Mouse (Mus musculus) activated CD4-positive, CD25-positive, alpha-beta regulatory T cell, adult 4 months (primary cell): ENCODE results near the gene Hoxc10. TPM values are rescaled to one million over a fixed set of nuclear protein-coding genes. Genes with fewer than 3 reads are reported as not detected.

Experiments
- ATAC-seq: one replicate; pipeline ENCODE4 v1.8.0; 2017
- polyA plus RNA-seq, 2 experiments: library from polyadenylated mRNA; unstranded; fragments of 100-300 nt; shearing (Covaris generic); gene quantifications; one replicate each; pipeline ENCODE4 v1.2.1; 2017

Hoxc10 gene
- polyA plus RNA-seq, 2 experiments from 2014 or later = not detected

GRCm38 (mm10) chr15:102967511-102968397 lies 1.2 kb downstream of the Hoxc10 start:
- no peak for ATAC-seq

- ATAC-seq = no peak
Measured at GRCm38 (mm10) chr15:102969296-102969695, 2.7 kb downstream of the Hoxc10 start.

- ATAC-seq = no peak
Measured at GRCm38 (mm10) chr15:102970740-102971139, 4.1 kb downstream of the Hoxc10 start.

GRCm38 (mm10) chr15:102972254-102972653 lies 5.7 kb downstream of the Hoxc10 start:
- no peak for ATAC-seq

- no peak for ATAC-seq
Measured at GRCm38 (mm10) chr15:102972753-102973152, 6.2 kb downstream of the Hoxc10 start.

GRCm38 (mm10) chr15:102975034-102975433 lies 8.4 kb downstream of the Hoxc10 start:
- ATAC-seq = no peak

GRCm38 (mm10) chr15:102975688-102976111 lies 9.1 kb downstream of the Hoxc10 start:
- no peak for ATAC-seq

- ATAC-seq = no peak
Measured at GRCm38 (mm10) chr15:102976171-102976570, 9.6 kb downstream of the Hoxc10 start, which contains the start of gene Hoxc9. Hoxc9 (plus strand) TSS chr15:102976439.

GRCm38 (mm10) chr15:102976631-102977422 lies 10.2 kb downstream of the Hoxc10 start:
- ATAC-seq = peak; percentile 49

GRCm38 (mm10) chr15:102977423-102977974 lies 10.9 kb downstream of the Hoxc10 start:
- ATAC-seq = peak; percentile 17

- ATAC-seq = no peak
Measured at GRCm38 (mm10) chr15:102978615-102979515, 12.3 kb downstream of the Hoxc10 start.

GRCm38 (mm10) chr15:102979936-102980335 lies 13.3 kb downstream of the Hoxc10 start:
- ATAC-seq = no peak

GRCm38 (mm10) chr15:102980352-102980751 lies 13.8 kb downstream of the Hoxc10 start:
- ATAC-seq = no peak

GRCm38 (mm10) chr15:102980912-102981311 lies 14.3 kb downstream of the Hoxc10 start:
- no peak for ATAC-seq

- no peak for ATAC-seq
Measured at GRCm38 (mm10) chr15:102981379-102982288, 15.0 kb downstream of the Hoxc10 start.

- no peak for ATAC-seq
Measured at GRCm38 (mm10) chr15:102983716-102984115, 17.1 kb downstream of the Hoxc10 start.

GRCm38 (mm10) chr15:102984521-102984920 lies 17.9 kb downstream of the Hoxc10 start:
- no peak for ATAC-seq

GRCm38 (mm10) chr15:102984925-102985324 lies 18.3 kb downstream of the Hoxc10 start:
- no peak for ATAC-seq

GRCm38 (mm10) chr15:102987124-102987833 lies 20.7 kb downstream of the Hoxc10 start:
- peak; percentile 65 for ATAC-seq

- ATAC-seq = no peak
Measured at GRCm38 (mm10) chr15:102988078-102988477, 21.5 kb downstream of the Hoxc10 start.
